Mouse (Mus musculus) ES-Bruce4 (cell line): ENCODE results near the gene Nmnat1.

Experiments
- CTCF ChIP-seq: IDR thresholded peaks from one replicate; pipeline ENCODE4 v1.8.1; 2011; ENCODE audit warnings: low read depth, low read length
- EP300 ChIP-seq: IDR thresholded peaks from 2 replicates; pipeline ENCODE4 v1.6.1; 2011; ENCODE audit warnings: low read depth, low read length; ENCODE audit not compliant: insufficient read depth
- POLR2A ChIP-seq: IDR thresholded peaks from one replicate; pipeline ENCODE4 v1.8.1; 2011; ENCODE audit warnings: low read length; ENCODE audit not compliant: insufficient read depth

DNA sequence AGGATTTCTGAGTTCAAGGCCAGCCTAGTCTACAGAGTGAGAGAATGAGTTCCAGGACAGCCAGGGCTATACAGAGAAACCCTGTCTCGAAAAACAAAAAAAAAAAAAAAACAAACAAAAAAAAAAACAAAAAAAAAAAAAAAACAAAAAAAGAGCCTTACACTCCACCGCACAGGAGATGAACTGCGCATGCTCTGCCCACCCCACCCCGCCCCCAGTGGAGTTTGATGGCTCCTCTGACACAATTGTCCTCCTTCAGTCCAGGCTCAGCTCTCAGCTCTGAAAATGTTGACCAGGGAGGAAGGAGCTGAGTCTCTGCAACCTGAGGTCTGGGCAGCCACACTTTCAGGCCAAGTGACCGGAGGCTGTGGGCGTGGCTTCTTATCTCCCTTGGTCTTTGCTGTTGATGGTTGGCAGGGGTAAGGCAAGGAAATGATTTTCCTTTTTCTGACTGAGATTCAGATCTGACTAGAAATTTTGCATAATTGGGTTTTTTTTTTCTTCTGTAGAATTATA is 21.5 kb downstream of the Nmnat1 start:
- TF ChIP-seq CTCF (no peak), POLR2A (no peak), EP300 (no peak)
